Mouse (Mus musculus) cerebellum, adult 8-10 months (tissue): ENCODE data around the gene Tst.

ENCODE experiments used
- DNase-seq: peaks from one replicate; pipeline ENCODE4 v3.0.0; 2022

Gene Tst

DNA sequence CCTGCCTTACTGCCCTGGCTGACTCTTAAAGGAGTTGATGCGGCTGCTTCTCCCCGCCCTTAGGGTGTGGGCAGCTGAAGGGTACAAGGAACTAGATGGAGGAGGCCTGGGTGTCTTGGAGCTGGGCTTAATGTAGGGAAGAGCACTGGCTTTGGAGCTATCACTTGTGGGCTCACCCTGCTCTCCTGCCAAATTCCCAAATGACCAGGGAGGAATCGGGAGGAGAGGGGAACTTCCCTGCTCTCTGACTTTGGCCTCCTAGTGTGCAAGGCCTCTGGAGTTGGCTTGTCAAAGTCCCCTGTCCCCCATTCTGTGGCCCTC, 23.4 kb upstream of the Tst start:
- DNase-seq = no peak

- peak; percentile 79 for DNase-seq
Observed at GRCm38 (mm10) chr15:78428391-78429138, 22.9 kb upstream of the Tst start, which contains the start of gene Kctd17. Kctd17 (plus strand) TSS chr15:78428564.

DNA sequence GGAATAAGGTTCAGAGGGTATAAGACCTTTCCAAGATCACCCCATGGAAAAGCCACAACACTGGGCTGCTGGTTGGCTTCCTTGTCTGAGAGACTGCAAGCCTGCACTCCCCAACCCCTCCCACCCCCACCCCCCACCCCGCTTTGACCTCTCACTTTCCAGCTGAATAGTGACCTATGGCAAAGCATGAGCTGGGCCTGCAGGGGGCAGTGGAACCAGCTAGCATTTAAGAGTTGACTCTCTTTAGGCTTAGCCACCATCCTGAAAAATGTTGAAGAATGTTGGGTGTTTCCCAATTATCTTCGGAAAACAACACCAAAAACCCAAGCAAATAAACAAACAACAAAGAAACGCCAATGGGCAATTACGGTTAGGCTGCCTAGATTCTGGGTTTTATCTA, 19.5 kb upstream of the Tst start:
- no peak for DNase-seq

- no peak for DNase-seq
Observed at GRCm38 (mm10) chr15:78424507-78424906, 18.8 kb upstream of the Tst start.

GRCm38 (mm10) chr15:78422046-78422956, 16.6 kb upstream of the Tst start:
- peak; percentile 85 for DNase-seq

GRCm38 (mm10) chr15:78420395-78420794, 14.7 kb upstream of the Tst start:
- no peak for DNase-seq

- no peak for DNase-seq
Observed at GRCm38 (mm10) chr15:78416937-78417336, 11.2 kb upstream of the Tst start.

GRCm38 (mm10) chr15:78414157-78414556, 8.4 kb upstream of the Tst start:
- no peak for DNase-seq

DNA sequence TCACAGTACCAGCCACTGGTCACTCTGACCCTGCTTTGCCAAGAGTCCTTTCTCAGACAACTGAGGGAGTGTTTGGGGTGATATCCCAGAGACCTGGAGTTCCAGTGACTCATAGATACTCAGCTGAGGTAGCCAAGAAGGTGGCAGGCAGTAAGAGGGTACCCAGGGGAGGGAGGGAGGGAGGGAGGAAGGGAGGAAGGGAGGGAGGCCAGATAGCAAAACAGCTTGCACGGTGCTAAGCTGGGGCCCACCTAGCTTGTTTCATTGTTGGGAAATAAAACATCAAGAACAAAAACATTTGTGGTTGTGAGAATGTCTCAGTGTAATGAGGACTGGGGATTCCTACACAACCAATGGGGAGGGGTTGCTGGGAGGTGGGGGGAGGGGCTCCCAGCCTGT, 8.0 kb upstream of the Tst start:
- DNase-seq = no peak

DNA sequence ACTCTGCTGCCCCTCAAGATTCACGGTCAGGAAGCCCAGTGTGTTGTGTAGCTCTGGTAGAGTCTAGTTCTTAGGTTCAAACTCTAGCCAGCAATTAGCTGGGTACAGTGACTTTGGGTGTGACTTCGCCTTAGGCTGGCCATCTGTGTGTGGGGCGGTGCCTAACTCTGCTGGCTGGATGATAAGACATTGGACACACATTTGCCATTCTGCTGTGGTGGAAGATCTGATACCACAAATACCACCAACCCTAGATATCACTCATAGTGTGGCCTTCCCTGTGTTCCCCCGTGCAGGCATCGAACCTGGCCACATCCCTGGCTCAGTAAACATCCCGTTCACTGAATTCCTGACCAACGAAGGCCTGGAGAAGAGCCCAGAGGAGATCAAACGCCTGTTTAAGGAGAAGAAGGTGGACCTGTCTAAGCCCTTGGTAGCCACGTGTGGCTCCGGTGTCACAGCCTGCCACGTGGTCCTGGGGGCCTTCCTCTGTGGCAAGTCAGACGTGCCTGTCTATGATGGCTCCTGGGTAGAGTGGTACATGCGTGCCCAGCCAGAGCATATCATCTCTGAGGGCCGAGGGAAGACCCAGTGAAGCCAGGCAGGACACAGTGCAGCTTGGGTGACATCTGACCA, 7.5 kb upstream of the Tst start:
- DNase-seq = no peak

GRCm38 (mm10) chr15:78409570-78410052, 3.9 kb upstream of the Tst start:
- DNase-seq = no peak

DNA sequence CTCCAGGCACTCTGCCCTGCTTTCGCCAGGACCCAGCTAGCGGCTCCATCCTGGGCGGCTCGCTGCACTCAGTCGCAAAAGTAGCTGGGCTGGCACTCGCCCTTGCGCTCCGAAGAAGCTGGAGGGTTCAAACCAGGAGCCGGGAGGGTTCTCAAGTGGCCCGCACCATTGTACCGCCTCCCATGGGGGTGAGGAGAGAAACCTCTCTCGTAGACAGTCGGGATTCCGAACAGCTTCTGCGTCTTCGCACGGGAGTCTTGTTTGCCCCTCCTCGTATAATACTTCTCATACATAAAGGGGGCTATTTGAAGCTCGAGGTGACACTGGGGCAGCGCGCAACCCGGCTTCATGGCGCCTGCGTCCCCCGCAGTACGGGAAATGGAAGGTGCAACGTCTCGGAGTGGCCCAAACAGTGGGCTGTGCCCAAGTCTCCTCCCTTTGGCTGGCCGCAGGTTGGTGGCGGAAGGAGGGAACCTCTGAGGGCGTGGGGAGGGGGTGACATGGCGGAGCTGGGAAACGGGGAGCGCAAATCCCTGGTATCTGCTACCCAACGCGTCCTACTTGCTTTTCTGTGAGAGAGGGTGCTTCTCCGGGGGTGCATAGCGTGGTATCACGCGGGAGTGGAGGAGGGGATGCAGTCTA, 707 bp upstream of the Tst start, which contains the start of gene Mpst:
TSS of gene Mpst (plus strand) at position 124 of the 642 bp plus-strand sequence.
- DNase-seq = peak; percentile 93

- no peak for DNase-seq
Observed at GRCm38 (mm10) chr15:78405098-78405497, 609 bp downstream of the Tst start.

DNA sequence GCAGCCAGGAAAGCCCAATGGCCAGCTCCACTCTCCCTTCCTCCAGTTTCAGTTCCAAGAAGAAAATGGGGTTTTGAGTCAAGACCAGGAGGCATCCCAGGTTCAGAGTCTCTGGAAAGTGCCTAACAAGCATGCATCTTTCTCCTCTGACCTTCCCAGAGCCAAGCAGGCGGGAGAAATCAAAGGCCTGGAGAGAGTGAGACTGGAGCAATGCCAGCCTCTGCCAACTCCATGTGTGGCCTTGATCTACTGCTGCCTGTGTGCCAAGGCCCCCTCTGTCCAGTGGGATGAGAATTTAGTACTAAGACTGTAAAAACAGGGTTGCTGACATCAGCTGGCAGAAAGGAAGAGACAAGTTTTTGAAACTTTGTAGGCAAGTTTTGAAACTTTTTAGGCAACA, 1.8 kb downstream of the Tst start:
- DNase-seq = no peak

DNA sequence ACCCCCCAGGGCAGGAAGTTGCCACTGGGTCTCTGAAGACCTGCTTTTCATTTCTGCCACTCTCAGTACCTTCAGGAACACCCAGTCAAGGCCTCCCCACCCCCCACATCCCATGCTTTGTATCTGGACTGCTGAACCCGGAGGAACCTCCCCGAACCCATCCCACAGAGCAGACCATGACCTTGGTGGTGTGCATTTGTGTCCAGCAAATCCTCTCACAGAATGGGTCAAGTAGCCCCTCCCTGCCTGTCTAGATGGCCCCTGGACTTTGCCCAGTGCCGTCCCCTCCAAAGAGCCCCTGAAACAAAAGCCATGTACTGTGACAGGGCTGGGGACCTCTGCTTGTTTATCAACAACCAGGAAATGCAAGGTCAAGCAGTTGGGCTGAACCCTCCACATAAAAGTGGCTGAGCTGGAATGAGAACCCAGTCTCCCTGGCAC, 2.4 kb downstream of the Tst start:
- no peak for DNase-seq

DNA sequence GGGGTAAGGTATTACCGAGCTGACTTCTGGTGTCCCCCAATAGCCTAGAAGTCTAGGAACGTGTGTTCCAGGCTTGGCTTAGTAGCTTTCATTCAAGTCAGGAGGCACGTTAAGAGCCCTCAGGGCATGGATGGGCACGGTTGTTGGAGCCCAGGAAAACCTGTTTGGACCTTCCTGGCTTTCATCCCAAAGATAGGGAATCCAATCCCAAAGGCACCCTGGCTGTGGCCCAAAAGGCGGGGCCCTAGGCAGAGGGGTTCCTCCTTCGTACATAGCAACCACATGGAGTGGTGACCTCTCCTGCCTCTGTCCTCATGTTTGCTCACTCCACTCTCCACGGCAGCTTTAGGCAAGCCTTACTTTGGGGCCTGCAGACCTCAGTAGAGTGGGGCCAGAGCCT, 3.3 kb downstream of the Tst start:
- no peak for DNase-seq

GRCm38 (mm10) chr15:78401921-78402320, 3.8 kb downstream of the Tst start:
- no peak for DNase-seq

DNA sequence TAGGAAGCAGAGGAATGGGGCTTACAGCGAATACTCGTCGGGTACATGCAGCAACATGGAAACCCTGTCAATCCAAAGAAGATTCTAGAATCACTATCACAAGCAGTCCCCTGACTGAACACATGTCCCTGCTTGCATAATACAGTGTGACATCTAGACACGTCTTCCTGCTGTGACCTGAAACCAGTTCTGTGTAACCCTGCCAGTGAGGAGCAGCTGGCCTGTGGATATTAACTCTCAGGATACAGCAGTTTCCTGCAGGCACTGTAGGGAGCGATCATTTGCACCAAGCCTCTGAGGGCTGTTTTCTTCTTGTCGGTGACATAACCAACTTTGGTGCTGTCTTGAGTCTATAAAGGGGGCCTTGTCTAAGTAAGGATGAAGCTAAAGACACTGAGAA, 4.4 kb downstream of the Tst start:
- no peak for DNase-seq

DNA sequence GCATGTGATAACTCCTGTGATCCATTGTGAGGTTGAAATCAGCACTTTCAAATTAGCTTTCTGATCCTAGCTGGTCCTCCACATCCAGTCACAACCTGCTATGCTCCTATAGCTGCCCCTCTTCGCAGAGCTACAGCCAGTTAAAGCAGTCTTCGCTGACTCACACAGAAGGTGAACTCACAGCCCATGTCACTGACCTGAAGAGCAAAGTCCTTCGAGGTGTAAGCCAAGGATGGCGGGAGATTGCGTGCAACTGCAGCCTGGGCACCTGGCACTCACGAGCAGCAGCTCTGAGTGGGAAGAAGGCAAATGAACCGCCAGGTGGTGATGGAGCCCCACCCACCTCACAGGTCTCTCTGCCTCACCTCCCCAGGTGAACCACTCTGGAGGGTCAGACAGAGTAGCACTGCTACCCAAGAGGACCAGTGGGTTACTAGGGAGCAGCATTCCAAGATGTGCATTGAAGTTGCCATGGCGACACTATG, 10.2 kb downstream of the Tst start, which contains the start of gene Tex33:
TSS of gene Tex33 (minus strand) at position 435 of the 485 bp plus-strand sequence.
- DNase-seq = no peak

GRCm38 (mm10) chr15:78390855-78391254, 14.9 kb downstream of the Tst start:
- no peak for DNase-seq

DNA sequence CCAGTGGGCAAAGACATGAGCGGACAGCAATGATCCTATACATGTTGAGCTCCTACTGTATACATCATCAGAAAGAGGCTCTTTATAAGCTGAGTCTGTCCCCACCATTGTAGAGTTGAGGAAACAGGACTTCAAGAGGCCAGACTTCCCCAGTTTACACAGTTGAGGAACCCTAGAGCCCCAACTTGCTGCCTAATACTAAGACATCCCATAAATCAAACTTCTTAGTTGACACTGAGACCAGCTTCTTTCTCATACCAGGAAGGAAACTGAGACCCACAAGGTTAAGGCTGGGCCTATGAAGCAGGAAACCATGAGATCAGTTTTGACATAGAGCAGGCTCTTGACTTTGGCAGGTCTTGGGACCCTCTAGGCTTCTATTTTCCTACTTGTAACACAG, 20.1 kb downstream of the Tst start:
- no peak for DNase-seq
